Mouse (Mus musculus) thymus, adult 2 months (tissue): Measurements from ENCODE around the gene Clstn3. TPM values are rescaled to one million over a fixed set of nuclear protein-coding genes. Genes with fewer than 3 reads are reported as not detected.

ENCODE experiments used
- DNase-seq: peaks from one replicate; pipeline ENCODE4 v3.0.0; 2021
- H3K27ac ChIP-seq: fragments of 200-500 bp; 2 replicates; pipeline ENCODE4 v1.5.1; 2012; ENCODE audit warnings: low read length, control low read depth; ENCODE audit not compliant: control insufficient read depth, insufficient read depth
- H3K27me3 ChIP-seq: fragments of 200-500 bp; 2 replicates; pipeline ENCODE4 v1.6.1; 2012; ENCODE audit warnings: mild to moderate bottlenecking, low read length, moderate library complexity, mixed read lengths; ENCODE audit not compliant: control insufficient read depth, insufficient read depth
- H3K36me3 ChIP-seq: fragments of 200-500 bp; 2 replicates; pipeline ENCODE4 v1.6.1; 2012; ENCODE audit warnings: mild to moderate bottlenecking, low read length, moderate library complexity; ENCODE audit not compliant: control insufficient read depth, insufficient read depth
- H3K4me1 ChIP-seq: fragments of 200-500 bp; replicated peaks from 2 replicates; pipeline ENCODE4 v1.6.1; 2012; ENCODE audit warnings: low read length; ENCODE audit not compliant: control insufficient read depth, insufficient read depth
- H3K4me3 ChIP-seq: fragments of 200-500 bp; 2 replicates; pipeline ENCODE4 v1.5.1; 2012; ENCODE audit warnings: mild to moderate bottlenecking, low read length, control low read depth, moderate library complexity; ENCODE audit not compliant: control insufficient read depth, insufficient read depth
- CTCF ChIP-seq: fragments of 200-500 bp; IDR thresholded peaks from 2 replicates; pipeline ENCODE4 v1.5.1; 2012; ENCODE audit warnings: mild to moderate bottlenecking, control low read depth, low read length, moderate library complexity, borderline replicate concordance; ENCODE audit not compliant: control insufficient read depth, poor library complexity, insufficient read depth; ENCODE audit errors: extremely low read depth
- POLR2A ChIP-seq: fragments of 200-500 bp; IDR thresholded peaks from 2 replicates; pipeline ENCODE4 v1.6.1; 2012; ENCODE audit warnings: mild to moderate bottlenecking, low read length, control low read depth, moderate library complexity; ENCODE audit not compliant: control insufficient read depth, poor library complexity, insufficient read depth; ENCODE audit errors: extremely low read depth
- WGBS: fragments of 180-500 bp; shearing (Covaris S2); methylation state at CpG from one replicate; pipeline ENCODE4 v1.1.7; 2018; 5-methylcytosine and 5-hydroxymethylcytosine counted together
- polyA plus RNA-seq: library from polyadenylated mRNA; depleted of rRNA; stranded (reverse); fragments of >200 nt; gene quantifications from 2 replicates; pipeline ENCODE4 v1.2.3, GENCODE M21; 2012

Clstn3 gene
- polyA plus RNA-seq, 1 experiment = 9.0 TPM

DNA sequence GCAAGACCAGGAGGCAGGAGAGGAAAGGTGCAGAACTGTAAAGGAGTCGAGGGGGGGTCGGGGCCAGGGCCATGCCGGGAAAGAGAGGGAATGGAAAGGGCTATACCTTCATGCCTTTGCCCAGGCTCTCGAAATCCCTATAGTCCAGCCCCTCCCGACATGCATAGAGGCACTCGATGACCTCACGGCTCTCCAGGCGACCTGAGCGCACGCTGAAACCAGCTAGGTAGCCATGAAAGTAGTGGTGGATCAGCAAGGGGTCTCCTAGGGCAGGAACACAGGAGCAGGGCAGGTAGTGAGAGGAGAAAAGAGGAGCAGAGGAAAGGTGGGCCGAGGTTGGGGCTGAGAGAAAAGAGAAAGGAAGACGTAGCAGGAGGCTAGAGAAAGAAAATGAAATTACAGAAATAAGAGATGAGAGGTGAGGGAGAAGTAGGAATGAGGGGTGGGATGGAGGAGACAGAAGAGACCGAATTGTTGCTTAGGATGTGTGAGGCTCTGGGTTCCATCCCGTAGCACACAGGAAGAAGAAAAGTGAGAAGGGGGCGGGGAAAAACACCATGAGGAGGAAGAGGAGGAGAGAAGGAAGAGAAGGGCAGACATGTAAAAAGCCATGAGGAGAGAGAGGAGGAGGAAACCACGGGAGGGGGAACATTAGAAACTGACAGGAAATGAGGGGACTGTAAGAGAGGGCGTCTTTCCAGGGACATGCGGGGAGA lies 14.8 kb downstream of the Clstn3 start:
- no peak for TF ChIP-seq CTCF
- no peak for DNase-seq
- Histone ChIP-seq H3K27me3 (no peaks in the 10 kb centered on the region), H3K36me3 (no peaks in the 10 kb centered on the region), H3K27ac (no peak overlapping the region), H3K4me1 (no peaks in the 10 kb centered on the region), H3K4me3 (no peak overlapping the region)
- WGBS = 82% methylated on average over 18 of the region's 18 CpGs

DNA sequence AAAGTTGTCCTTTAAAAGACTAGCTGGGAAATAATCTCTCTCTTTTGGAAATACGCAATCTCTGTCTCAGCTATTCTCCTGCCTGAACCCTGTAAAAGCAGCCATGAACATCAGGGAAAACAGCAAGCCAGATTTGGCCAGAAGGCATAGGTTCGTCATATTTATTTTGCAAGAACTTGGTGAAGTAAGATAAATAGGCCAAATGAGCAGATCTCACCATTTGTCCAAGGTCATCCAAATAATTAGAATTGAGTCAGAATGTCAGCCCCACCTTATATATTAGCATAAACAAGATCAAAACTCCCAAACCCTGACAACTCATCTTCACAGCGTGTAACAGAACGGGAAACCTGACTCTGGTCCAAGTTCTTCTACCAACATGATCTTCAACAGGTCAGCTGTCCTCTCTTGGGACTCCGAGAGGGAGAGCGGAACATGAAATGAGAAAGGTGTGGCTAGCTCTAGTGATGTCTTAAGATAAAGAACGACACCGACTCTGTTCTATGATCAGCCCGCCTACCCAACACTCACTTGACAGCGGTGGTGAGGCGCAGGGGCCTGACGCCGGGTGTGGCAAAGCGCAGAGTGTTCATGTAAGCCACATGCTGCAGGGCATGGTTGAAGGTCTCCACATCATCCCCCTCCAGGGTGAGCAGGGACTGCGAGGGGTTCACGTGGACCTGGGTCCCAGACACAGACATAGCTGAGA lies 15.5 kb downstream of the Clstn3 start:
- DNase-seq = no peak
- no peak for TF ChIP-seq POLR2A
- no peak for TF ChIP-seq CTCF
- no peak overlapping the region for H3K4me3 ChIP-seq
- no peaks in the 10 kb centered on the region for H3K36me3 ChIP-seq
- WGBS = 97% methylated on average over 16 of the region's 16 CpGs
- no peak overlapping the region for H3K27ac ChIP-seq
- no peaks in the 10 kb centered on the region for H3K4me1 ChIP-seq
- no peaks in the 10 kb centered on the region for H3K27me3 ChIP-seq

DNA sequence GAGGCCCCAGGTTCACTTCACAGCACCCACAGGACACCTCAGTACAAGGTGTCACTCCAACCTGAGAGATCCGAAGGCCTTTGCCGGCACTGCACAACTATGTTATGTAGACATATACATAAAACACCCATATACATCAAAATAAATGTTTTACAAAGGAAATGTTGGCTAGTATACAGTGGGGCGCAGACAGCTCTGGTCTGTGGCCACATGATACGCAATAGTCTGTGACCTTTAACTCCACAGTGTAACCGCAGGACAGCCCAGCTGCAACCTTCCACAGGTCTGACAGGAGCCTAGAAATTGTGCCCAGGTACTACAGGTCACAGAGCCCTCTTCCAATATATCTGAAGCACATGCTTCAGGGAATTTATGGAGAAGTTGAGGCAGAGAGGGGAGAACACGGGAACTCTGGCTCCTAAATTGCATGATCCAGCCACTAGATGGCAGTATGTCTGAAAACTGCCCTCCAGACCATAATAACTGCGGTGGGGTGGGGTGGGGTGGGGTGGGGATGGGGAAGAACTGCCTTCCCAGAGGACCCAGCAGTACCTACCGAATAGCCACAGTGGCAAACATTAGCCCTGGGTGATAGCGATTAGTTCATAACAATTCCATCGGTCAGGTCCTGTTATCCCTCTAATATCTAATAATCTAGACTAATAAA lies 16.3 kb downstream of the Clstn3 start:
- H3K36me3 ChIP-seq = no peaks in the 10 kb centered on the region
- H3K4me1 ChIP-seq = no peaks in the 10 kb centered on the region
- WGBS = 71% methylated on average over 10 of the region's 10 CpGs
- TF ChIP-seq POLR2A (no peak), CTCF (no peak)
- DNase-seq = no peak
- no peak overlapping the region for H3K27ac ChIP-seq
- H3K4me3 ChIP-seq = no peak overlapping the region
- H3K27me3 ChIP-seq = no peaks in the 10 kb centered on the region

DNA sequence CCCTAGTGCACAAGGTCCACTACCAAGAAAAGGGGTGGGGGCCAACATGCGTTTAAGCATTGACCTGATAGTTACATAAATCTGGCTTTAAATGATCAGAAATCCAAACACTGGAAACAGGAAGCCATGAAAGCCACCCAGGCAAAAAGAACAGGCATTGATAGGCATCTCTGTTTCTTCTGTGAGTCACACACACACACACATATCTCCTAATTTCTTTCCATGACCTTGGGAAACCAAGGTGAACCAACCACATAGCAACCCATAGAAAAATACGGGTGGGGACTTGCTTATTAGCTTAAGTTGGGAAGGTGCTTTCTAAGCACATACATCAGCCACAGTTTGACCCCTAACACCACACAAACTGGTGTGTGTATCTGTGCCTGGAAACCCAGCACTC lies 17.2 kb downstream of the Clstn3 start:
- H3K27me3 ChIP-seq = no peaks in the 10 kb centered on the region
- no peaks in the 10 kb centered on the region for H3K36me3 ChIP-seq
- no peak overlapping the region for H3K4me3 ChIP-seq
- WGBS = 91% methylated on average over 2 of the region's 2 CpGs
- DNase-seq = no peak
- H3K27ac ChIP-seq = no peak overlapping the region
- TF ChIP-seq CTCF (no peak), POLR2A (no peak)
- H3K4me1 ChIP-seq = no peaks in the 10 kb centered on the region

DNA sequence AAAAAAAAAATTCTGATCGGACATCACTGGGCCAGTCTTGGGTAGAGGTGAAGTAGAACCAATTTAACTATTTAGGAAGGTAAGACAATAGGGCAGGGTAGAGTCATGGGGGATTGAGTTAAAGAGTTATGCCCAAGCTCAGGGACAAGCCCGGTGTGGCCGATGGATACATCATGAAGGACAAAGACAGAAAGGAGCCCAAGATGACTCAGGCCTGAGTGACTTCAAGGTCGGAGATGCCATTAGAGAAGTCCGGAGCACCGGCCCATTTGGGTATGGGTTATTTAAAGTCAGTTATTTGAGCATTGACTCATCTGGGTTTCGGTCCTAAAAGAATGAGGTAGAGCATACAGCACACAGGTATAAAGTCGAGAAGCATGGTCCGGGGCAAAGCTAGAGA lies 18.1 kb downstream of the Clstn3 start:
- no peaks in the 10 kb centered on the region for H3K36me3 ChIP-seq
- 98% methylated on average over 9 of the region's 9 CpGs for WGBS
- H3K4me1 ChIP-seq = no peaks in the 10 kb centered on the region
- H3K4me3 ChIP-seq = no peak overlapping the region
- no peak overlapping the region for H3K27ac ChIP-seq
- TF ChIP-seq CTCF = no peak
- no peak for TF ChIP-seq POLR2A
- no peaks in the 10 kb centered on the region for H3K27me3 ChIP-seq
- no peak for DNase-seq

DNA sequence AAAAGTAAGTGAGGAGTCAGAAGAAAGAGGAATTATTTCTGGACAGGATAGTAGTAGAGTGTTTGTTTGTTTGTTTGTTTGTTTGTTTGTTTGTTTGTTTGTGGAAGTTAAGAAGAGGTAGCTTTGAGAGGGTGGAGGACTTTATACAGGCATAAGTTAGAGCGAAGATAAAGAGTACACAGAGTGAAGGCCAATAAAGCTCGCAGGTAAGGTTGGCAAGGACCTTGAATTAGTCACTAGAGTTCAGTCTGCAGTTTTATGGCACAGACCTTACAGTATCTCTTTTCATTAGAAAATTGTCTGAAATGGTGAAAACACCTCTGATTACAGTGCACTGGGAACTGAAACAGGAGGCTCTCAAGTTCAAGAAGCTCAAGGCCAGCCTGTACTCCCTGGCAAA lies 18.6 kb downstream of the Clstn3 start:
- Histone ChIP-seq H3K4me3 (no peak overlapping the region), H3K4me1 (no peaks in the 10 kb centered on the region), H3K27me3 (no peaks in the 10 kb centered on the region), H3K27ac (no peak overlapping the region), H3K36me3 (no peaks in the 10 kb centered on the region)
- no peak for DNase-seq
- 93% methylated on average over 2 of the region's 2 CpGs for WGBS
- TF ChIP-seq POLR2A (no peak), CTCF (no peak)
